Mouse (Mus musculus): ENCODE results near the gene Fhit. TPM values are rescaled to one million over a fixed set of nuclear protein-coding genes. Genes with fewer than 3 reads are reported as not detected.

Gene Fhit
- polyA plus RNA-seq, 1 experiment from 2014 or later = 7.9 TPM

DNA sequence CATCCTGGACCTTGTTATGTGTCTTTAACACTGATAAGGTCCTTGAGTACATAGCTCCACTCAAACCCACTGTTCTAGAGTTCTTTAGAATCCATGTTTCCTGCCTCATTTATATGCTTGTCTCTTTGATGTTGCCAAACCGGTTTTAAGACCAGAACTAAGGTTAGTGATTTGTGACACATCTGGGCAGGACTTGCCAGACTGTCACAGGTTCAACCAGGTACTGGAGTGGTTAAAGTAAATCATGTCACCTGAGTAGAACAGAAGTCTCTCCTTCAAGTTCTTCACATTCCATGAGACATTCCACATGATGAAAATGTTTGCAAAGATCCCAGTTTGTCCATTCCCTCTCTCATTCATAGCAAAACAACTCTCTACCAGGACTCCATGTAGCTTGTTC is 1376.0 kb downstream of the Fhit start:
- Histone ChIP-seq H3K4me3 (no peak overlapping the region), H3K27ac (replicated peaks) (no peak overlapping the region), H3K4me2 (no peak overlapping the region), H3K27me3 (no peaks in the 10 kb centered on the region), H3K4me1 (replicated peaks) (0 out of 2 replicates have a peak, but pooled peaks cover 15% of the 10 kb centered on the region), H3K36me3 (no peaks in the 10 kb centered on the region), H3K9me3 (no peaks in the 10 kb centered on the region), H3K9ac (no peak overlapping the region)
- no peak for ATAC-seq (ENCODE audit: low read depth)
- 62% methylated on average over 1 of the region's 1 CpGs for WGBS

DNA sequence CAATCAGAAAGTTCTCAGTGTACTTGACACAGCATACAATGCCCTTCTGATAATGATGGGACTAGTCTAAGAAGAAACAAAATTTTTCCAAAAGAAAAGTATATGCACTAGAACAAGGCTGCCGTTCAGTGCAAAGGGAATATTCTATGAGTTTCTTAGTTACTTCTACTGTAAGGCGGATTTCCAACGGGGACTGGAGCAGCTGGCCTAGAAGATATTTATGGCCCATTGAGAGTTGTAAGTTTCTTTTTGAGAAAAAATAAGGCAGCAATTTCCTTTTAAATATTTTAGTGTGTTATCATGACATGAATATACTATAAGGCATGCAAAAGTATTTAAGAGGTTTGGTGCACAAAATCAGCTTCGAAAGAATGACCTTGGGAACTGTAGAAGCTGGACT is 1410.5 kb downstream of the Fhit start:
- H3K9ac ChIP-seq = no peak overlapping the region
- H3K27me3 ChIP-seq = no peaks in the 10 kb centered on the region
- WGBS = 88% methylated on average over 4 of the region's 4 CpGs
- H3K4me3 ChIP-seq = no peak overlapping the region
- no peaks in the 10 kb centered on the region for H3K36me3 ChIP-seq
- H3K4me1 ChIP-seq (replicated peaks) = no peaks in the 10 kb centered on the region
- H3K9me3 ChIP-seq = no peaks in the 10 kb centered on the region
- ATAC-seq (ENCODE audit: low read depth) = no peak
- no peak overlapping the region for H3K4me2 ChIP-seq
- no peak overlapping the region for H3K27ac ChIP-seq (replicated peaks)

DNA sequence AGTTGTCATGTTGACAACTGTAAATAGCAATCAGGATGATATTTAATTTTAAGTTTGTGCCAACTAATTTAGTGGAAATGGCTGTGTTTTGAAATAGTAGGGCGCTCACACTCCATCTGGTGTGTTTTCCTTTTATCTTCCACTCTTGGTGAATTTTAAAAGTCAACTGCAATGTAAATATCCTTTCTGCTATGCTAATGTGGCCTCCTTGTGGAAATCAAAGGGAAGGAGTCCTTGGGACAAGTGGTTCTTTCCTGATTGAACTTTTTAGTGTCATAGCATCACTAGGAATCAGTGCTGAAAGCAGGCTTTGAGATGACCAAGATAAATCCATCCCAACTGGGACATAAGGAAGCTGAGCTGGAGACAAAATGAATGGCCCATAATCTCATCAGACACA is 1413.1 kb downstream of the Fhit start:
- Histone ChIP-seq H3K27ac (replicated peaks) (no peak overlapping the region), H3K4me1 (replicated peaks) (no peaks in the 10 kb centered on the region)
- WGBS = 92% methylated on average over 1 of the region's 1 CpGs

DNA sequence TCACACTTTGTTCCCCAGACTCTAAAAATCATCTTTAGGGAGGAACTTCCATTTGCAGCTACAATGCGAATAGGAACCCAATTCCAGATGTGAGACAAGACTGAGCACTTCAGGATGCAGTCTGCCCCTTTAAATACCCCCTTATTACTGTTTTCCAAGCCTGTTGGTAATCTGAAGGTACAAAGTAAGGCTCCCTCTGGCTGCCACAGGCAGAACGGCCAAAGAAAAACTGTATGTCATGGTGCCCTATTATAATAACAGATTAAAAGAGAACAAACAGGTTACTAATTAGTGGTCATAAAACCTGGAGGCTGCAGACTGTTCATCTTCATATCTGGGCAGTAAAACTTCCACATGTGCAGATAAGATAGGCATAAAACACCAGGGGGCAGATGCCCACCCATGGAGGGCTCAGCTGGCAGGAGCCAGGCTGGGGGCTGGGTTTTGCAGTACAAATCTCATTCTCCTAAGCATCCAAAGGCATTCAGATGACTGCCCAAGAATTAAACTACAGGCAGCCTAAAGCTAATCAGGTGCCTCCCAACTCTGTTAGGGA is 1439.8 kb downstream of the Fhit start:
- peaks cover 4% of the 10 kb centered on the region; the same call in 1 of the 2 replicates for H3K27me3 ChIP-seq
- 0 out of 2 replicates have a peak, but pooled peaks cover 4% of the 10 kb centered on the region for H3K9me3 ChIP-seq
- no peak overlapping the region for H3K27ac ChIP-seq (replicated peaks)
- H3K4me3 ChIP-seq = no peak overlapping the region
- no peak overlapping the region for H3K4me2 ChIP-seq
- 51% methylated on average over 2 of the region's 2 CpGs for WGBS
- H3K9ac ChIP-seq = no peak overlapping the region
- ATAC-seq (ENCODE audit: low read depth) = peak; percentile 77
- no peaks in the 10 kb centered on the region for H3K4me1 ChIP-seq (replicated peaks)
- H3K36me3 ChIP-seq = no peaks in the 10 kb centered on the region

More for the DNA sequence above, 1413.1 kb downstream of the Fhit start:
- no peak for ATAC-seq (ENCODE audit: low read depth)
- H3K36me3 ChIP-seq = no peaks in the 10 kb centered on the region
- no peaks in the 10 kb centered on the region for H3K9me3 ChIP-seq
- no peak overlapping the region for H3K4me3 ChIP-seq
- no peak overlapping the region for H3K9ac ChIP-seq
- no peaks in the 10 kb centered on the region for H3K27me3 ChIP-seq
- no peak overlapping the region for H3K4me2 ChIP-seq

DNA sequence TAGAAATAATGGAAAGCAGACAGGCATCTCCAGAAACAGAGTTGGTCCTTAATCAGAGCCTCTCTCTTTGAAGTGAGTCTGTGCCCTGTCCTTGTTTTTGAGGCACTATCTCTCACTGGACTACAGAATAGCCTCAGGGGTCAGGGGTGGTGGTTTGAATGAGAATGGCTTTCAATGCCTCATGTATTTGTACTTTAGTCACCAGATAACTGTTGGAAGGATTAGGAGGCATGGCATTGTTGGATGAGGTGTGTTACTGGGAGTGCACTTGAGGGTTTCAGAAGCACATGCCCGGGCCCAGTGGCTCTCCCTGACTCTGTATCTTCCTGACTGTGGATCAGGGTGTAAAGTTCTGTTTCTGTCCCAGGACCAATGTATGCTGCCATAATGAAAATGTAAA is 1463.2 kb downstream of the Fhit start:
- H3K4me2 ChIP-seq = no peak overlapping the region
- peaks cover 10% of the 10 kb centered on the region; the same call in 1 of the 2 replicates for H3K27me3 ChIP-seq
- H3K4me1 ChIP-seq (replicated peaks) = no peaks in the 10 kb centered on the region
- H3K36me3 ChIP-seq = no peaks in the 10 kb centered on the region
- no peak for ATAC-seq (ENCODE audit: low read depth)
- no peak overlapping the region for H3K4me3 ChIP-seq
- H3K9ac ChIP-seq = no peak overlapping the region
- WGBS = 73% methylated on average over 1 of the region's 1 CpGs
- no peaks in the 10 kb centered on the region for H3K9me3 ChIP-seq
- no peak overlapping the region for H3K27ac ChIP-seq (replicated peaks)

DNA sequence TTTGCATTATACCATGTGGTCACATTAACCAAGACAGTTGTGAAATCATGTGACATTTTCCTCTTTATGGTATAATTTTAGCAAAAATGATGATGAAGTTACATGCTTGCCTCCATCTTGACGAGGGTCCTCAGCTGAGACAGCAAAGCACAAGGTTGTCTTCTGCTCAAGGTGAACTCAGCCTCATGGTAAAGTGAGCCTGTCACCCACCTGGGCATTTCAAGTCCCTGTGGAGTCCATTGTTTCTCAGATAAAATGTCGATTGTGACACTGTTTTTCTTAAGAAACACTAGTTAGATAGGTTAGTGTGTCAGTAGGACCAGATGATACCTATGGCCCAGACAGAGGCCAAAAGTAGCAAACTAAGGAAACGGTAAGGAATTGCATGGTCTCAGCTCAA is 1464.7 kb downstream of the Fhit start:
- Histone ChIP-seq H3K36me3 (no peaks in the 10 kb centered on the region), H3K4me1 (replicated peaks) (no peaks in the 10 kb centered on the region), H3K27me3 (peaks cover 10% of the 10 kb centered on the region; the same call in 1 of the 2 replicates), H3K4me2 (no peak overlapping the region), H3K27ac (replicated peaks) (no peak overlapping the region), H3K4me3 (no peak overlapping the region), H3K9ac (no peak overlapping the region), H3K9me3 (no peaks in the 10 kb centered on the region)
- no peak for ATAC-seq (ENCODE audit: low read depth)
- 86% methylated on average over 3 of the region's 3 CpGs for WGBS

DNA sequence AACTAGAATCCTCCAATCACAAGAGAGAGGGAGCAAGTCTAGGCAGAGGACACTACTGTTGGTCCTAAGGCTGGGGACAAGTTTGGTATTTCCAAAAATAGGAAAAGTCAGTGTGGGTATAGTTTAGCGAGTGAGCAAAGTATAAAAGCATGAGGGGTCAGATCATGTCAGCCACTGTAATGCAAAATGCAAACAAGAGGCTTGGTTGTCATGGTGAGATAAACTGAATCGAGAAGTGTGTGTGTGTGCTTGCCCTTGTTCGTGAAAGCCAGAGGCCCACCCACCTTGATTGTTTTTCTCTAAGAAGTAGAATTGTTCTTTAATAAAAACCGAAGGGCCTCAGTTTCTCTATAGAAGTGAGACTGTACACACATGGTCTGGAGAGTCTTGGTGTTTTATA is 1465.8 kb downstream of the Fhit start:
- no peak for ATAC-seq (ENCODE audit: low read depth)
- H3K27me3 ChIP-seq = peaks cover 10% of the 10 kb centered on the region; the same call in 1 of the 2 replicates
- H3K36me3 ChIP-seq = no peaks in the 10 kb centered on the region
- WGBS = 32% methylated on average over 4 of the region's 4 CpGs
- no peaks in the 10 kb centered on the region for H3K4me1 ChIP-seq (replicated peaks)
- no peak overlapping the region for H3K27ac ChIP-seq (replicated peaks)
- no peaks in the 10 kb centered on the region for H3K9me3 ChIP-seq
- no peak overlapping the region for H3K4me2 ChIP-seq
- no peak overlapping the region for H3K4me3 ChIP-seq
- H3K9ac ChIP-seq = no peak overlapping the region

DNA sequence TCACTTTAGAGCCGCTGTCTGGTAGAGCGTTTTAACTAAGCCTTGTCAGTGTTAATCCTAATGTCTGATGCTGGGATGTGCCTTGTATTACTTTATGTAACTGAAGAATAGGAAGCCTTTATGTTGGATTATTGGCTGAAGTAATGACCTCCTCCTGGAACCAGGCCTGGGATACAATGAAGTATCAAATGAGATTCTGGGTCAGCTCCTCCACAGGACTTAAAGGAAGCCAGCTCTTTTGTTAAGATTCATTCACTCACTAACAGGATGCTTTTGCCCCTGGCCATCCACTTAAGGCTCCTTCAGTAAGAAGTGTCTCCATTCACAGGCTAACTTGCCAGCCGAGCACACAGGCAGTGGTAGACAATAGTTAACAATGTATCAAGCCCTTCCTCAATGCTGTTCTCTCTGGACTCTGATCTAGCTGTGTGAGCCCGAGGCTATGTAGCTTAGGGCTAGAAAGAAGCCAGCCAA is 1466.6 kb downstream of the Fhit start:
- Histone ChIP-seq H3K27me3 (peaks cover 10% of the 10 kb centered on the region; the same call in 1 of the 2 replicates), H3K27ac (replicated peaks) (no peak overlapping the region), H3K4me1 (replicated peaks) (no peaks in the 10 kb centered on the region), H3K36me3 (no peaks in the 10 kb centered on the region), H3K4me3 (no peak overlapping the region), H3K9me3 (no peaks in the 10 kb centered on the region), H3K9ac (no peak overlapping the region), H3K4me2 (no peak overlapping the region)
- WGBS = 24% methylated on average over 4 of the region's 4 CpGs
- ATAC-seq (ENCODE audit: low read depth) = no peak

DNA sequence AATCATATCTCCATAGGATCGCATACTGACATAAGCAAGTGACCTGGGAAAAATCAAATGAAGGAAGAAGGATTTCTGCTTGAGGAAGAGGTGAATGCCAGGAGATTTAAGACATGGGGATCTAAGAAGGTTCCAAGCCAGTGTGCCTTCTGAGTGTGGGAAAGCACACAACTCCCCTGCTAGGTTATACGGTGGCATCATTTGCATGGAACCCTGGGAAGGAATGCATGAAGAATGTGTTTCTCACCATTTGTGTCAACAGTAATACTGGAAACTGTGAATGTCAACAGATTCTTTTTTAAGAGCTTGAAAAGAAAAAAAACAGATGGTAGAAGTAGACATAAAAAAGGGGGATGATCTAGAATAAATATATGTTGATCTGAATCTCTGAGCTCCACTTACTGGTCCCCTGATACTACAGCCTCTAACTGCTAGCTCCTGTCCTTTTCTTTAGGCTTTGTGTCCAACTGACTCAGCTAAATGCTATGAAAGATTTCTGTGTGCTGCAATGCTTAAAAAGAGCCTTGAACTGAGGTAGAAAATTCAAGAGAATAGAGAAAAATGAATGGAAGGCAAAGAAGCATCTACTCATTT is 1473.1 kb downstream of the Fhit start:
- H3K9ac ChIP-seq = no peak overlapping the region
- H3K9me3 ChIP-seq = no peaks in the 10 kb centered on the region
- 87% methylated on average over 2 of the region's 2 CpGs for WGBS
- H3K36me3 ChIP-seq = no peaks in the 10 kb centered on the region
- H3K27me3 ChIP-seq = no peaks in the 10 kb centered on the region
- H3K4me3 ChIP-seq = no peak overlapping the region
- H3K27ac ChIP-seq (replicated peaks) = no peak overlapping the region
- no peaks in the 10 kb centered on the region for H3K4me1 ChIP-seq (replicated peaks)
- H3K4me2 ChIP-seq = no peak overlapping the region
- no peak for ATAC-seq (ENCODE audit: low read depth)

DNA sequence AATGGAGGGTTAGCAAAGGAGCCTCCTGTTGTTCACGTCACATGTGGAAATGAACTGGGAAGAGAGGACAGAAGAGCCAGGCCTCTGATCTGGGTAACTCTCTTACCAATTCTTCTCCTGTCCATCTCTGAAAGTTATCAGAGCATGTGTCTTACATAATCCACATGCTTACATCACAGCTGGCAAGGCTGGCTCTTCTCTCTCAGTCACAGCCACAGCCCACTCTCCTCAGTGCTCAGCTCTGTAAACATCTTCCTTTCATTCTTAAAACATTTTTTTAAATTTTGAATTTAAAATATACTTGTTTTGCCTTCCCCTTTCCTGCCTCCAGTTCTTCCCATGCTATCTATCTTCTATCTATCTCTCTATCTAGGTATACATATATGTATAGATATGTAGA is 1477.5 kb downstream of the Fhit start:
- Histone ChIP-seq H3K36me3 (no peaks in the 10 kb centered on the region), H3K4me3 (no peak overlapping the region), H3K27me3 (no peaks in the 10 kb centered on the region), H3K27ac (replicated peaks) (no peak overlapping the region), H3K9ac (no peak overlapping the region), H3K4me2 (no peak overlapping the region), H3K4me1 (replicated peaks) (no peaks in the 10 kb centered on the region), H3K9me3 (no peaks in the 10 kb centered on the region)
- no peak for ATAC-seq (ENCODE audit: low read depth)
- 63% methylated on average over 1 of the region's 1 CpGs for whole genome bisulfite sequencing

DNA sequence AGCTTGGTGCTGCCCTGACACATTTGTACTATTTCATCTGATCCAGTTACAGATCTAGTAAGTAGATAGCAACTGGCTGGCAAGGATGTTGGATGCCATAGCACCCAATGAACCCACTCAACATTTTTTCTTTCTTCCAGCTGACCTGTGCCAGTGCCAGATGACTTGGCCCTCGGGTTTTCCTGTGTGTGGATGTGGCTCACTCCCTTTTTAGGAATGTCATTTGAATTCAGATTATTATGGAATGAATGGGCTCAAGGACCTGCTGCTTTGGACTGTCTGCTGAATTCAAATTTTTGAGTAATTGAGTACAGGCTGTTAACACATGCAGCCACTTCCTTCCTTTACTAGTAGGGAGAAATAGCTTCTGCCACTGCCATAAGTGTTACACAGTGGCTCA is 1489.1 kb downstream of the Fhit start:
- 78% methylated on average over 1 of the region's 1 CpGs for WGBS
- no peaks in the 10 kb centered on the region for H3K36me3 ChIP-seq
- no peak for ATAC-seq (ENCODE audit: low read depth)

DNA sequence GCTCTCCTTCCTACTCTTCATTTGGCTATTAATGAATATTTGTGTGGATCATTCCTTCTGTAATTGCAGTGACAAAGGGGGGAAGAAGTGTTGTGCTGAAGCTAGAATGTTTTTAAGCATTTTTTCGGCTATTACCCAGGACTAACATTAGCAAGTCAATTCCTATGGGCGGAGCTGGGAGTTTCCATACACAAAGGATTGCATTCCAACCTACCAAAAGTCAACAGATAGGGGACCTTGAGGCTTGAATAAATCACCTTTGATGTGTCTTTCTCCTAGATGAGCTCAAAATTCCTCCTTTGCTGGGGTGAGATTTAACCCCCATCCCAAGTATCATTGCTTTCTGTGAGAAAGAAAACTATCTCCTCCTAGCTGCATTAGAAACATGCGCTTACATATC is 1490.1 kb downstream of the Fhit start:
- Histone ChIP-seq H3K27me3 (no peaks in the 10 kb centered on the region), H3K4me2 (no peak overlapping the region), H3K36me3 (no peaks in the 10 kb centered on the region), H3K4me3 (no peak overlapping the region), H3K9me3 (no peaks in the 10 kb centered on the region), H3K9ac (no peak overlapping the region), H3K27ac (replicated peaks) (no peak overlapping the region), H3K4me1 (replicated peaks) (no peaks in the 10 kb centered on the region)
- 46% methylated on average over 3 of the region's 3 CpGs for WGBS
- ATAC-seq (ENCODE audit: low read depth) = no peak

More for the DNA sequence above, 1489.1 kb downstream of the Fhit start:
- no peak overlapping the region for H3K9ac ChIP-seq
- H3K27me3 ChIP-seq = no peaks in the 10 kb centered on the region
- no peak overlapping the region for H3K27ac ChIP-seq (replicated peaks)
- H3K4me3 ChIP-seq = no peak overlapping the region
- no peaks in the 10 kb centered on the region for H3K9me3 ChIP-seq
- no peaks in the 10 kb centered on the region for H3K4me1 ChIP-seq (replicated peaks)
- no peak overlapping the region for H3K4me2 ChIP-seq

DNA sequence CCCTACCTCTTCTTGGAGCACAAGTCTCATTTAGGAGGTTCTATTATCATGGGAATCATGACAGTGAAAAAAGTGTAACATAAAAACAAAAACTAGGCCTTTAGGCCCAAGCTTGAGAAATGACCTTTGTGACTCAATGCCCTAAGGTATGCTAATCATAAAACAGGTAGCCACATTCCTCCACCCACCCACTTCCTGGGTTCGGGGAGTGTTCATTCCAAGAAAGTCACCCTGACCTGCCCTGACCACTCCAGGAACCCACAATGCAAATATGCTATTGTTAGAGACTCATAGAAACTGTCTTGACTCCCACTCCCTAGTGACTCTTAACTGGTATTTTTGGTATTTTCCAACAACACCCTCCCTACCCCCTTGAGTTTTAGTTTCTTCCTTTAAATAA is 1492.1 kb downstream of the Fhit start:
- WGBS = 86% methylated on average over 1 of the region's 1 CpGs
- no peaks in the 10 kb centered on the region for H3K4me1 ChIP-seq (replicated peaks)
- ATAC-seq (ENCODE audit: low read depth) = no peak

More for the DNA sequence above, 1492.1 kb downstream of the Fhit start:
- H3K27me3 ChIP-seq = no peaks in the 10 kb centered on the region
- no peak overlapping the region for H3K4me2 ChIP-seq
- H3K27ac ChIP-seq (replicated peaks) = no peak overlapping the region
- no peak overlapping the region for H3K4me3 ChIP-seq
- no peaks in the 10 kb centered on the region for H3K36me3 ChIP-seq
- no peak overlapping the region for H3K9ac ChIP-seq
- no peaks in the 10 kb centered on the region for H3K9me3 ChIP-seq

Data from neural tube, embryonic 13.5 days (tissue).